Mouse (Mus musculus) testis, adult 2 months (tissue): Measurements from ENCODE around the gene 1700109H08Rik.

Experiments
- CTCF ChIP-seq: fragments of 200-500 bp; IDR thresholded peaks from 2 replicates; pipeline ENCODE4 v1.5.1; 2012; ENCODE audit warnings: low read depth, mild to moderate bottlenecking, inconsistent platforms, low read length, moderate library complexity; ENCODE audit not compliant: control insufficient read depth, insufficient read depth, insufficient replicate concordance
- POLR2A ChIP-seq: fragments of 200-500 bp; IDR thresholded peaks from 2 replicates; pipeline ENCODE4 v1.6.1; 2012; ENCODE audit warnings: low read depth, mild to moderate bottlenecking, inconsistent platforms, low read length, moderate library complexity; ENCODE audit not compliant: control insufficient read depth

DNA sequence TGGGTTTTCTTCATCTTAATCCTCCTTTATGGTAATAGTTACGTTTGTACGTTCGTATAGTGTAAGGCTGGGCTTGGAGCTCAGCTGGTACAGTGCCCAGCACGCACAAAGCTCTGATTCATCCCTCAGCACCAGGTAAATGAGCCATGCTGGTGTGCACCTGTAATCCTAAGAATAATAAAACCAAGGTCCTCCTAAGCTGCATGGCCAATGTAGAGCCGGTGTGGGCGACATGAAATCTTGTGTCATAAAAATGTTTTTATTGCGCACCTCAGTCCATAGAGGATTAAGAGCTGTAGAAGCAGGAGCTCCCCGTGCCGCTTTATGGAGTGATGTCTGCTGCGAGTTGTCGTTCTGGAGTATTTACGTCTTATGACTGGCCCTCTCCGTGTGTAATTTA, 61.9 kb downstream of the 1700109H08Rik start:
- TF ChIP-seq CTCF, result no peak
- no peak for TF ChIP-seq POLR2A
